In the genomic region with DNA sequence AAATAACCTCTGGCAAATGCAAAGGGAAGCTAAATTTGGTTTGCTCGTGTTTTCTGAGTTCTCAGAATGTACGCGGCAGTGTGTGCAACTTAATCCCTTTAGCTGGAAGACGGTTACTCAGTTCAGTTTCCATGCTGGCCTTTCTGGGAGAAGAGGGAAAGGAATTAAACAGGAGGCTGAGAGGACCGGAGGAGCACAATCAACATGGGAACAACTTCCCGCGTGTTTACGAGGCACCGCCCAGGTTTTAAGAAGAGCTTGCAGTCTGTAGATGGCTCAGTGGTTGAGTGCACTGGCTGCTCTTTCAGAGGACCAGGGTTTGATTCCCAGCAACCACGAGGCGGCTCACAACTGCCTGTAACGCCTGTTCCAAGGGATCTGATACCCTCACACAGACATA, we compare ENCODE assay signal across 20 mouse cellular contexts.
A peak's percentile ranks its signal among the peaks of the same experiment; 100 is the strongest.
DNase-seq lines count a peak whose midpoint lies in the region; ATAC-seq lines count a peak whose summit lies in the region.
"Had no signal": no experiment of that assay in that cellular context is flagged by ENCODE, and none has a peak within 500 bp of the region (broad histone marks: within the 10 kb centered on the region; RNA-seq: fewer than 3 reads in every experiment).

No protein-coding gene starts in this region.

- ATAC-seq in megakaryocyte, adult 5-6 weeks (ENCODE audit: poor library complexity, severe bottlenecking) = no peak
- ATAC-seq: activated CD4-positive, CD25-positive, alpha-beta regulatory T cell, adult 4 months; forebrain, embryonic 16.5 days; inflammation-experienced regulatory T-cells, adult 6 months; liver, embryonic 12.5 days had no signal

- peak; percentile 55 for DNase-seq in heart, adult 11 months
- no peak for DNase-seq in heart, adult 18-20 months
- DNase-seq in ES-CJ7 (ENCODE audit: low read depth, low spot score) (peak; percentile 65), ZHBTc4 (ENCODE audit: low read depth, low spot score) (peak; percentile 59)
- peak; percentile 21 to 44 for DNase-seq in gastrocnemius, adult 8-10 months (ENCODE audit: low spot score in 2 of 2)
- DNase-seq in adrenal gland, postnatal 4 days (ENCODE audit: low spot score in 2 of 2) = no peak
- DNase-seq in left cerebral cortex, postnatal 4 days = no peak
- DNase-seq: adrenal gland, postnatal 14 days; cerebellum, adult 11-12 months; cerebellum, postnatal 14 days; embryo, embryonic 11 days; heart, postnatal 10 days; lung, embryonic 14.5 days; lung, postnatal 4 days; thymus, postnatal 36 days had no signal

- intact Hi-C loops in left cerebral cortex, postnatal 4 days (cut with DNase I) = no loop called here

Comparison
In these comparisons a context has a peak if more than half of its experiments do, and no peak if none do; other contexts are left out.
1. DNase-seq: peak in heart, adult 11 months (single experiment), ES-CJ7 (single experiment), ZHBTc4 (single experiment) and gastrocnemius, adult 8-10 months (2 of 2); none in heart, adult 18-20 months (0 of 2), adrenal gland, postnatal 4 days (0 of 2) and left cerebral cortex, postnatal 4 days (single experiment).